Mouse (Mus musculus) megakaryocyte progenitor cell, adult 5-6 weeks (primary cell): Measurements from ENCODE around the gene Dbp. TPM values are rescaled to one million over a fixed set of nuclear protein-coding genes. Genes with fewer than 3 reads are reported as not detected.

Experiments used
- ATAC-seq: replicated peaks from 2 replicates; pipeline ENCODE4 v1.8.0; 2016; ENCODE audit warnings: mild to moderate bottlenecking, moderate TSS enrichment, inconsistent platforms; ENCODE audit not compliant: poor library complexity
- total RNA-seq, 2 experiments: library from RNA; stranded (forward) in 1 of 2; stranded (reverse) in 1 of 2; fragments of 157-497, 149-512 nt in 1 of 2; fragments of 200-1000 nt in 1 of 2; gene quantifications; 2 replicates each; pipeline versions ENCODE4 v1.2.3 to v1.2.4; 2015 to 2017

The Dbp gene
- total RNA-seq (2015): 3.6 and 5.6 TPM in 2 replicates
- total RNA-seq (2017): 6.2 and 7.2 TPM in 2 replicates

- peak; percentile 64 for ATAC-seq
Measured at GRCm38 (mm10) chr7:45704730-45705442, at the start of gene Dbp. Dbp (plus strand) TSS chr7:45705088.

GRCm38 (mm10) chr7:45660746-45661478, 44.0 kb upstream of the Dbp start:
- ATAC-seq: peak; percentile 97

DNA sequence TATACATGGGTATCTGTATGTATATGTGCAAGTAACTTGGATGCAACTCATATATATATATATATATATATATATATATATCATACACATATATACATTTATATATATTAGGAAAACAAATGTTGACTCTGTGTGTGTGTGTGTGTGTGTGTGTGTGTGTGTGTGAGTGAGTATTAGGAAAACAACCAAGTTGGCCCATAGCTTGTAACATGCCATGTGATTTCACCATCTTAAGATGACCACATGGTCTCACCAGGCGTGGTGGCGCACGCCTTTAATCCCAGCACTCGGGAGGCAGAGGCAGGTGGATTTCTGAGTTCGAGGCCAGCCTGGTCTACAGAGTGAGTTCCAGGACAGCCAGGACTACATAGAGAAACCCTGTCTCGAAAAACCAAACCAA, 43.2 kb upstream of the Dbp start:
- ATAC-seq: peak; percentile 51; the same call in 1 of the 2 replicates

GRCm38 (mm10) chr7:45665303-45666138, 39.4 kb upstream of the Dbp start:
- ATAC-seq: no peak

GRCm38 (mm10) chr7:45666161-45666560, 38.7 kb upstream of the Dbp start, which contains the start of gene Fut2:
Fut2 (minus strand) TSS chr7:45666394.
- no peak for ATAC-seq

- no peak for ATAC-seq
Measured at GRCm38 (mm10) chr7:45667761-45668160, 37.1 kb upstream of the Dbp start.

DNA sequence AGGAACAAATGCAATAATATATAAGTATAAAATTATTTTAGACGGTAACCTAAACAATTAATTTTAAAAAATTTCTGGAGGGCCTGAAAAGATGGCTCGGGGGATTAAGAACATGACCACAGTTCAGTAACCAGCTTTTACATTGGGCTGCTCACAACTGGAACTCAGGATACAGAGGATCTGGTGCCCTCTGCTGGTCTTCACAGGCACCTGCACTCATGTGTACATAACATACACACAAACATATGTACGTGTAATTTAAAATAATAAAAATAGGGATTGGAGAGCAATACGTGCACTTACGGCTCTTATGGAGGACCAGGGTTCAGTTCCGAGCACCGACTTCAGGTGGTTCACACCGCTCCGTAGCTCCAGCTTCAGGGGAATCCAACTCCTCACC, 36.0 kb upstream of the Dbp start:
- no peak for ATAC-seq

GRCm38 (mm10) chr7:45677627-45678295, 27.1 kb upstream of the Dbp start:
- no peak for ATAC-seq

DNA sequence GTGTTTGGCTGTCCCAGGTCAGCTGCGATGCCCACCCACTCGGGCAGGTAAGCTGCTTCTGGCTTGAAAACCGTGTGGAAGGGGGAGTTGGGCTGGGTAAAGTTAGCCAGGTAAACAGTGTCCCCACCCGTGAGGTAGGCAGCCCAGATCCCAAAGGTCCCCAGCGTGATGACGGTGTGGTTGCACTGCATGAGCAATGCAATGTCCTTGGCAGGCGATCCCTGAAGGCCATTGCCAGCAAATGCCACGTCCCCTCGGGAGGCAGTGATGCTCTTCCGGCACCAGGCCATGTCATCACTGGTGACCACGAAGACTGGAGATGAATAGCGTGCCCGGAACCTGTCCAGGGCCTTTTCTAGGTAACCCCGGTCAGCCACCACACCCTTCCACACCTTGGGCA, 26.4 kb upstream of the Dbp start:
- no peak for ATAC-seq

DNA sequence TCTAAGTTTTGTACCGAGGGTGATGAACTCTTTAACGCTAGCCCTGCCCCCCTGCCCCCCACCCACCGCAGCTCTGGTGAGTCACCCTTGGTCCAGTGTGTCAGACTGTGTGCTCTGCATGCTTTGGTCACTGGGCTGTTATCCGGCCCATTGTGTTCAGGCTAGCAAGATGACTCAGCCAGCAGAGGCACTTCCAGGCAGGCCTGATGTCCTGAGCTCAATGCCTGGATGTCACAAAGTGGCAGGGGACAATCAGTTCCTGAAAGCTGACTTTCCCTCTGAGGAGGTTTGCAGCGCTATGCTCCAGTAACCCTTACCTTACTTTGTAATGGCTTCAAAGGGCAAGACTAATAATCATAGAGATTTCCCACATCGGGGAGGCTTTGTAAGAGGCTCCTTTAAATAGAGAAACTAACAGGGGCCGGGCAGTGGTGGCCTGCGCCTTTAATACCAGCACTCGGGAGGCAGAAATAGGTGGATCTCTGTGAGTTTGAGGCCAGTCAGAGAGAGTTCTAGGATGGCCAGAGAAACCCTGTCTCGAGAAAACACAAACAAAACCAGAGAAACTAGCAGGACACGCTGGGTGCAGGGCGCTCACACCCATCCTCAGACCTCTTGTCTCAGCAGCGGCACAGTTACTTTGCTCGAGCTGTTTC, 24.8 kb upstream of the Dbp start:
- no peak for ATAC-seq

DNA sequence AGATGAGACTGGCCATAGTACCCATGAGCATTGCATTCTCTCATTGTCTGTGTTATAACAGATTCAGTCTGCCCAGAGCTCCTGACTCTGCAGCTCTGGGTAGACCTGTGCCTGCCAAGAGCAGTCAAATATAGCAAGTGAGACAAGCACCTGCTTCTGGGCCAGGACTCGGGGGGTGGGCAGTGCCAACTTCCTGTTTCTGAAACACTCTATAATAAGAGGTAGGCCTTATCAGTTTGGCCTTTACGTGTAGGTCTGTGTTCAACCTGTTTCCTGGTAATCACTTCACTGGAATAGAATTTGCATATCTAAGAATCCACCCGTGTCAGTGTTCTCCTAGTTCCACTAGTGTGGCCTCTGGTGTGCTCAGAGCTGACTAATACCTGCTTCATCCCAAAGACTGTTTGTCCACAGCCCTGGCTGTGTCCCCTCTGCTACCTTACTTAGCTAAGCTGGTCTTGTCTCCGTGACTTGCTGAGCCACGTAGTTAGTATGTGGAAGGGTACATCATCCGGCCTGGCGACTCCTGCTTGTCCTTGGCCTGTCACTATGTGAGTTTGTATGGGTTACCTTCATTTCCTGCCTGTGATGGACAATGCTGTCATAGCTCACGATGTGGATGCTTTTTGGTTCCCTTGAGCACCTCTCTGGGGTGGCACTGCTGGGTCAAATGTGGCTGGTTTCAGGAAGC, 23.7 kb upstream of the Dbp start:
- ATAC-seq: 0 out of 2 replicates have a peak, but pooled peaks have one; percentile 15

DNA sequence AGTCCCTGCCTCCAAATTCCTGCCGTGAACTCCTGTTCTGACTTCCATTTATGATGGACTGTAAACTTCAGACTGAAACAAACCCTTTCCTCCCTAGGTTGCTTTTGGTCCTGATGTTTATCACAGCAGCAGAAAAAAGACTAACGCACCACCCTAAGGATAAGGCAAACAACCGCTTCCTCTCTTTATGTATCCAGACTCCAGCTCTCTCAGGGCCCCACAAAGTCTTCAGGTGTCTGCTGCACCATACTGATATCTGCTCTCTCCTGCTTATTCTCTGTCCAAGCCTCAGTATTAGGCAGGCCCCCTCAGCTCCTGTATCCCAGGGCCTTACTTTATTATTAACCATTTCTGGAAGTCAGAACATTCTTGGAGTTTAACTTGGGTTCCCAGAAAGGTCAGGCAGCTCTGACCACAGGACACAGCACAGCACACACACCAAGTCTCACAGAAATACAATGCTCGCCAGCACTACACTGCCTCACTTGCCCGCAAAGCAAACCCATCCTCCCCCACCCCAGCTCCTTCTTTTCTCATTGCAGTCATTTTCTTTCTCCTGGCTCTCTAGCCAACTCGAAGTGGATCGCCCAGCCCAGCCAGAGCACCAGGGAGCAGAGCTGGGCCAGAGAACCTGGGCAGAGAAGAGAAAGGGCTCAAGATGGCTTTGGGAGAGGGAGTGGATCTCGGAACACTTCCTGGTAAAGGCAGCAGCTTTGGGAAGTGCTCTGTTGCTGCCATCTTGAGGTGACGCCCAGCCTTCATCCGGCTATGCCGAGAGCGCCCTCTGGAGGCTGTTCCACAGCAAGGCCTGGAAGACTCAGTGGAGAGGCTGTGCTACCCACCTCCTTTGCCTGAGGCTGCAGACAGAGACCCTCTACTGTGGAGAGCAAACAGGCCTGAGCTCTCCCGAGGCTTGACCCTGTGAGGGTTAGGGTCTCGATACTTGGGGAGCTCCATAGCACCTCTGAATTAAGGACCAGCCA, 22.5 kb upstream of the Dbp start:
- peak; percentile 96 for ATAC-seq

- ATAC-seq: no peak
Measured at GRCm38 (mm10) chr7:45683396-45684050, 21.4 kb upstream of the Dbp start, which contains the start of gene Ntn5. Ntn5 (plus strand) TSS chr7:45684022.

DNA sequence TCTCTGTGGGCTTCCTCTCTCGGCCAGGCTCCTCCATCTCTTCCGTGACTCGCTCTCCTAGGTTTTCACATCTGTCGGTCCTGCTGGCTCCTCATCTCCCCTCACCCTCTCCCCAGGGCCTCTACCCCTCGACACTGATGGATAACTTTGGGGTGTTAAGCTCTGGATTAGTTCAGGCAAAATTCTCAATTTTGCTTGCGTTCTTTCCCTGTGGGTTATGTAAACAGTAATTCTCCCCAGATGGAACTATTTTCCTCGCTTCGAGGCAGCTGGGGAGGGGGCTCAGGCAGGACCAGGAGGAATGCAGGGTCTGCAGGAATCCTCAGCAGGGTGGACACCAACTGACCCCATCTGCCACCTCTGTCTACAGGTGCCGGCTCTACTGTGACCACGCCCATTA, 19.1 kb upstream of the Dbp start:
- ATAC-seq: no peak

DNA sequence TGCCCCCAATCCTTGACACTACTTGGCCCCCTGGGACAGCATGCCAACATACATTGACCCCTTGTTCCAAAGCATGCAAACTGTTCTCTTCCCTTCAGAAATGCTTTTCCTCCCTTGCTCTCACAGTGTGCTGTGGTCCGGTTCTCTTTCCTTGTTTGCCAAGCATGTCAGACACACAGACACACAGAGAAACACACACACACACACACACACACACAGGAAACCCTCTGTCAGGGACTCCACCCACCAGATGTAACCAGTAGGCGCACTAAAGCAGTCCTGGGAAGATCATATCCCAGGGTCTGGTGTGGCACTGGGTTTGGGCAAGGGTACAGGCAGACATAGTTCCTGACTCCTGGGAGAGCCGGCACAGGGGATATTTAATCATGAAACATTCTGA, 18.0 kb upstream of the Dbp start:
- ATAC-seq: no peak

DNA sequence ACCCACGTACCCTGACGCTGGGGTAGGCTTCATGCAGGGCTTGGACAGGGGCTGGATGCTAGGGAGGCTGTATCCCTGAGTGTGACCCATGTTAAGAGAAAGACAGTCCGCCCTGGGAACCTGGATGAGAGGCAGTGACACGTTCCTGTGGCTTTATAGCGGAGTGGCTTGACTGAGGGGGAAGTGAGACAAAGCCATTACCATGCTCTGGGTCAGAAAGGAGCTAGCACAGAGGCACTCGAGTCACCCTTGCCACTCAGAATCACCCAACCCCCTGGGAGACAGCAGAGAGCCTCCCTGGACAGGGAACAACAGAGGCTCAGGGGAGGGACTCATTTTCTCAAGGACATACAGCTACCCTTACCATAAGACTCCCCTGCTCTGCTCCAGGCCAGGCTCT, 15.8 kb upstream of the Dbp start:
- ATAC-seq: peak; percentile 48

GRCm38 (mm10) chr7:45689800-45690199, 15.1 kb upstream of the Dbp start:
- ATAC-seq: no peak

- no peak for ATAC-seq
Measured at GRCm38 (mm10) chr7:45692364-45692763, 12.5 kb upstream of the Dbp start.
